Mouse (Mus musculus): Measurements from ENCODE around the gene Tor2a. TPM values are rescaled to one million over a fixed set of nuclear protein-coding genes. Genes with fewer than 3 reads are reported as not detected.

Gene Tor2a
- total RNA-seq, 2 experiments from 2014 or later, result 6.7 to 9.4 TPM

- no peak for DNase-seq
Observed at GRCm38 (mm10) chr2:32761859-32762258, 4.8 kb downstream of the Tor2a start.

GRCm38 (mm10) chr2:32763353-32763752 is 6.3 kb downstream of the Tor2a start:
- DNase-seq, result no peak

GRCm38 (mm10) chr2:32767241-32767640 is 10.2 kb downstream of the Tor2a start:
- DNase-seq, result no peak

DNA sequence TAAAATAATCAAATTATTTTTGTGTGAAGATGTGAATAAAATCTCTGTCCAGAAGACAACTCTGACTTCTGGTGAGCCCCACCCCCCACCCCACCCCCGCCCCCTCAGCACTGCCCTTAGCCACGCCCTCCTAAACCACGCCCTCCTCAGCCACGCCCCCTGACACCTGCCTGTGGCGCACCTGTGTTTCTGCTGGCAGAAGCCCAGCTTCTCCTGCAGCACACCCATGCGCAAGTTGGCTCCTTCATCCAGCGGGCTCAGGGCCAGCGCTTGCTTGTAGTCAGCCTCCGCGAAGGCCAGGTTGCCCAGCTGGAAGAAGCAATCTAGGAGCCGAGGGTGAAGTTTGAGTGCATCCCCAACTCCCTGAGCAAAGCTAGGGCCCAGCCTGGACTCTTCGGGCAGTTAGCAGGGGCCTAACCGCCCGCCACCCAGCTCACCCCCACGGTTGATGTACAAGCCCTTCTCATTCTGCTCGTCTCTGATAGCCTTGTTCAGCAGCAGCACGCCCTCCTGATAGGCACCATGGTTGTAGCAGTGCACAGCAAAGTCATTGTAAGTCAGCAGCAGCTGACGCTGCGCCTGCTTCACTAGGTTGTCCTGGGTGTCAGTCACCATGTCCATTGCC is 11.7 kb downstream of the Tor2a start:
- no peak for DNase-seq

- no peak for DNase-seq
Observed at GRCm38 (mm10) chr2:32769327-32770085, 12.5 kb downstream of the Tor2a start.

DNA sequence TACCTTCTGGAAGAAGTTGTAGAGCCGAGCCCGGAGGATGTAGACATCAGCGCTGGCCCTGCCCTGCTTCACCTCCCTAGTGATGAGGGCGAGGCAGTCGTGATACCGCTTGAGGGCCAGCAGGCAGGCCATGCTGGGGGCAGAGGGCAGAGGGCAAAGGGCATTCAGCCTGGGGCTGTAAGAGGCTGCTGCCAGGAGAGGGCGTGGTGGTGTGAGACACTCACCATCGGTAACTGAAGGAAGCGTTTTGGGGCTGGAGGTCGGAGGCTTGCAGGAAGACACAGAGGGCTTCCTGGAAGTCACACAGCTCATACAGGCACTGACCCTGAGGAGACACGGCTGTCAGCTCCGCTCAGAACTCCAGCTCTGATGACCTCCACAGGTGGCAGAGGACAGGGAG is 14.9 kb downstream of the Tor2a start:
- DNase-seq, result no peak

DNA sequence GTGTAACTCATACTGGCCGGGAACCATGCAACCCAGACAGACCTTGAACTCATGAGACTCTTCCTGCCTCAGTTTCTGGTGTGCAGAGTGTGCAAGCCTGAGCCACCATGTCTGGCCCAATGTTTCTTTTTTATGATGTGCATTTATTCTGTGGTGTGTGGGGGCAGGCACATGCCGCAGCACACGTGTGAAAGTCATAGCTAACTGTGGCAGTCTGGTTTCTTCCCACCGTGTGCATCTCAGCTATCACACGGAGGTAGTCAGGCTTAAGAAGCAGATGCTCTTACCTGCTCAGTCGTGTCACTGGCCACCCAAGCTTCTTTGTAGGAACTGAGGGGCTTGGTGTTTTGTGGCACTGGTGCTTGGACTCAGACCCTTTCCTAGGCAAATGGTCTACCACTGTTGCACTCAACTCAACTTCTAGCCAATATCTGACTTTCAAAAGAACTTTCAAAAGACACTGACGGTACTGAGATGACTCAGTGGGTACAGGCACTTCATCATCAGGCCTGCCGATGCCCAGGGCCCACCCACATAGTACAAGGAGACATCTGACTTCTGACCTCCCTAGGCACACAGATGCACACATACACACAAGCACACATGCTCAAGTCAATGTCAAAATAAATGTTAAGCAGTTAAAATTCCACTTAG is 15.7 kb downstream of the Tor2a start:
- no peak for DNase-seq

- DNase-seq, result peak; percentile 98 to 99
Observed at GRCm38 (mm10) chr2:32775359-32776074, 18.5 kb downstream of the Tor2a start, which contains the start of the genes Ttc16 and Ptrh1. Gene Ttc16 (minus strand): TSS chr2:32775633. Gene Ptrh1 (plus strand): TSS chr2:32775786.

GRCm38 (mm10) chr2:32776192-32776591 is 19.2 kb downstream of the Tor2a start:
- DNase-seq, result no peak

GRCm38 (mm10) chr2:32778081-32778480 is 21.0 kb downstream of the Tor2a start:
- DNase-seq, result no peak

- DNase-seq, result peak; percentile 67 to 81
Observed at GRCm38 (mm10) chr2:32779131-32779530, 22.1 kb downstream of the Tor2a start.

- DNase-seq, result no peak
Observed at GRCm38 (mm10) chr2:32779714-32780113, 22.7 kb downstream of the Tor2a start.

GRCm38 (mm10) chr2:32781710-32782109 is 24.7 kb downstream of the Tor2a start:
- no peak for DNase-seq

DNA sequence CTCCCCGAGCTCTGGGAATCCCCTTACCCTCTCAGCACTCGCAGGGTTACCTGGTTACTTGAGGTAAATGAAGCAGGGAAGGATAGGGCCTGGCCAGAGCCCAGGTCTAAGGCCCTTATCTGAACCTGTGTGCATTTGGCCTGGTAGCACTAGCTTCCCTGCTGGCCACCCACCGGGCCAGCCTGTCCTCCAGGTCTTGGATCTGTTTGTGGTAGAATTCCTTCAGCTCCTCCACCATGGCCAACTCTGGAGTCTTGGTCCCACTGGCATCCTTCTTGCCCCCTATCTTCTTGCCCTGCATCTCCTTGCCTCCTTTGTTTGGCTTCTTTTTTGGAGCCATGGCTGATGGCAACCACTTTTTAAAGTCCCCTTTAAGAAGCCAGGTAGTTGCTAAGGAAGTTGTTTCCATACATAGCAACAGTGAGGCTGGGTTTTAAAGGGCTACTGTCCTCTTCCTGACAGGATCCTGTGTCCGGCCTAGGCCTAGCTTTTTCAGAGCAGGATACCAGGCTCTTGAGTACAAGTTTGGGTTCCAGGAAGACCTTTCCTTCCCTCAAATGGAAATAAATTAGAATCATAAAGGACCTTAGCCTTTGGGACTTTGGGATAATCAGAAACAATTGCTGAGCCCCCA is 27.1 kb downstream of the Tor2a start, which contains the start of gene Cfap157:
Cfap157 (minus strand) TSS at position 381 of the 634 bp plus-strand sequence.
- peak; percentile 67 to 69 for DNase-seq

DNA sequence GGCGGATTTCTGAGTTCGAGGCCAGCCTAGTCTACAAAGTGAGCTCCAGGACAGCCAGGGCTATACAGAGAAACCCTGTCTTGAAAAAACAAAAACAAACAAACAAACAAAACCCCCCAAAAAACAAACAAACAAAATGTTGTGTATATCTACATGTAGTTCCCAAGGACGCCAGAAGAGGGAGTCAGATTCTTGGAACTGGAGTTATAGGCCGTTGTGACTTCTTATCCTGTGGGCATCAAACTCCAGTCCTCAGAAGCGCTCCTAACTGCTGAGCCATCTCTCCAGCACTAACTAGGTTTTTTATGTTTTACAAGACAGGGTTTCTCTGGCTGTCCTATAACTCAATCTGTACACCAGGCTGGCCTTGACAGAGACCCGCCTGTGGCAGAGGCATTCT is 30.1 kb downstream of the Tor2a start:
- DNase-seq, result peak in 1 of 2 experiments; percentile 38

DNA sequence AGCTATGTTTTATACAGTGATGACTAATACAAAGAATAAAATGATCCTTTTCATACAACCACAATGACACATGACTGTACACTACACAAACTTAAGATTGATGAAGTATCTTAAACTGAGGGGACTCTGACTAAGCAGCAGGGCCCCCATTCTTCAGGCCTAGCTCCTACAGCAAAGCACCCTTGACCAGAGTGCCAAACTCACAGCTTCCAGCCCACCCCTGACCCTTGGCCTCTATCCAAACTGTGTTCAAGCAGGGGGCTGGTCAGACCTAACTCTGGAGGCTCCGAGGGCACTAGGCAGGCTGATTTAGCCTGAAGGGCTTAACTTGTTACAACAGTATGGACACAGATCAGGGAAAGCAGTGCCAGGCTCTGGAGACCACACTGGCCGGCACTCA is 31.5 kb downstream of the Tor2a start:
- DNase-seq, result no peak

DNA sequence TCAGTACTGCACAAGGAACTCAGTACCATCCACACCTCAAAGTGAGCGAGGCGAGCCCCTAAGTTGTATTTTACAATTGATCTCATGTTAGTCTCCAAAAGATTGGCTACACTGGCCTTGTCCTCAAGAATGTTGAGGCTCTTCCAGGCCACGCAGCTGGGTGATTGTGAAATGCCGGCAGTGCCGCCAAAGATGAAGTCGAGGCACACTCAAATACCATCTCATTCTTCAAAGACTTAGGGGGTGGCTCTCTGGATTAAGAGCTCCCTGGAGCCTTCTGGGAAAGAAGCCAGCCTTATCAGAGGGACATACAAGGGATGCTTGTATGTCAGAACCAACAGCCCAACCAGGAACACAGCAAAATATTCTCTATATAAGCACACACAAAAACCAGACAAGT is 34.3 kb downstream of the Tor2a start:
- DNase-seq, result peak; percentile 78 to 82

GRCm38 (mm10) chr2:32795748-32796418 is 38.8 kb downstream of the Tor2a start:
- no peak for DNase-seq

GRCm38 (mm10) chr2:32798251-32798962 is 41.4 kb downstream of the Tor2a start:
- DNase-seq, result no peak

DNA sequence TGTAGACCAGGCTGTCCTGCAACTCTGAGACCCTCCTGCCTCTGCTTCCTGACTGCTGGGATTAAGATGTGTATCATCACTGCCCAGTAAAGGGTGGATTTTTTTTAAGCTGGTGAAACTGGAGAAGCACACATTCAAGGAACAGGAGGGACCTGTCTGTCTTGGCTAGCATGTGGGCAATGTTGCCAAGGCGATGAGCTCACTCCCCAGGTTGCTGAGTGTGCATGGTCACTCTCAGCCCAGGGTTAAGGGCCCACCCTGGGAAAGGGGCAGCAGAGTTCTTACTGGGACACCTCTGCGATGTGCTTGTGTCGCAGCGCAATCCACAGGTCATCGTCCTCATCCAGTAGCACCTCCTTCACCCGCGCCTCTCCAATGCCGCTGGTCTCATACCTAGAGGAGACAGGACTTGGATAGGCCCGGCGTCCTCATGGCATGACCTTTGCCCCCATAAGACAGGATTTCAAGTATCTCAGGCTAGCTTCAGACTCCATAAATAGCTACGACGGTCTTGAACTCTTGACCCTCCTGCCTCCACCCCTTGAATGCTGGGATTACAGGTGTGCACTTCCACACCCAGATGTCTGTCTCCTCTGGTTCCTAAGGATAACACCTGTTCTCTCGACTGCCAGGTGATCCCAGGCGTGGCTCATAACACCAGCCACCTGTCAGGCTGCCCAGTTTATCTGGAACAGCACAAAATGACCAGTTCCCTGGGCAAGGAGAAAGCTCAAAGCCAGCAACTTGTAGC is 52.0 kb downstream of the Tor2a start:
- DNase-seq, result no peak

All from heart, adult 18-20 months (tissue).